Comparison of ENCODE assay signal across 25 mouse cellular contexts in the genomic region with DNA sequence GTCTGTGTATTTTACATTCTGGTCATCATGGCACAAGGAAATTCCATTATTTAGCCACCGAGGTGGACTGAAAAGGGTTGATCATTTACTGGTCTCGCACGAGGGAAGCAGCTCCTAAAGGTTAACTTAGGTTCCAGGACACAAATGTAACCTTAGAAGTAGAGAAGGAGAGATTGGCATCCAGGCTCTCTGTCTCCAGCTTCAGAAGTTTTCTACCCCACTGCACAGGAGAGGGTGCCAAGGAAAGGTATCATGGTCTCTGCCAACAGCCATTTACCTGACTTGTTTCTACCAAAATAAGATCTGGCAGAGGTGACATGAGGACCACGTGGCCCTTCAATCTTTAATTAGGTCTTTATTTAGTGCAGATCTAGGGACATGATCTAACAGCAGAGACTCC.
"Had no signal": no experiment of that assay in that cellular context is flagged by ENCODE, and none has a peak within 500 bp of the region (broad histone marks: within the 10 kb centered on the region; RNA-seq: fewer than 3 reads in every experiment).

No protein-coding gene starts in this region.

- DNase-seq: gastrocnemius, adult 2 months; gastrocnemius, postnatal 10 days; gastrocnemius, postnatal 25 days; heart, adult 18-20 months; heart, postnatal 4 days; liver; liver, embryonic 13.5 days; liver, postnatal 0 days; lung, adult 2 months had no signal

- ATAC-seq: forebrain, embryonic 16.5 days; hindbrain, postnatal 0 days; intestine, embryonic 16.5 days; liver, postnatal 0 days had no signal

- H3K4me3 ChIP-seq: gastrocnemius, adult 2 months; heart, embryonic 13.5 days; heart, embryonic 15.5 days; hindbrain, embryonic 10.5 days; hindbrain, embryonic 12.5 days; hindbrain, embryonic 15.5 days; layer of hippocampus, adult 2 months; left cerebral cortex, adult 2 months; limb, embryonic 10.5 days; limb, embryonic 12.5 days; liver, embryonic 13.5 days; liver, embryonic 15.5 days had no signal

- H3K36me3 ChIP-seq: heart, embryonic 13.5 days; heart, embryonic 15.5 days; hindbrain, embryonic 10.5 days; hindbrain, embryonic 12.5 days; hindbrain, embryonic 15.5 days; limb, embryonic 10.5 days; limb, embryonic 12.5 days; liver, embryonic 13.5 days; liver, embryonic 15.5 days had no signal

- H3K4me1 ChIP-seq: liver, embryonic 13.5 days; liver, embryonic 15.5 days had no signal

- H3K9me3 ChIP-seq: heart, embryonic 13.5 days; heart, embryonic 15.5 days; hindbrain, embryonic 10.5 days; hindbrain, embryonic 12.5 days; hindbrain, embryonic 15.5 days; limb, embryonic 10.5 days; limb, embryonic 12.5 days; liver, embryonic 13.5 days; liver, embryonic 15.5 days had no signal

- H3K4me2 ChIP-seq: heart, embryonic 11.5 days; heart, embryonic 13.5 days; heart, embryonic 15.5 days; hindbrain, embryonic 12.5 days; hindbrain, embryonic 15.5 days; limb, embryonic 12.5 days; liver, embryonic 11.5 days; liver, embryonic 13.5 days; liver, embryonic 15.5 days had no signal

- H3K9ac ChIP-seq: heart, embryonic 13.5 days; heart, embryonic 15.5 days; hindbrain, embryonic 12.5 days; hindbrain, embryonic 15.5 days; limb, embryonic 12.5 days; liver, embryonic 13.5 days; liver, embryonic 15.5 days; liver, postnatal 0 days had no signal

- H3K27me3 ChIP-seq: heart, embryonic 13.5 days; heart, embryonic 15.5 days; hindbrain, embryonic 12.5 days; hindbrain, embryonic 15.5 days; limb, embryonic 12.5 days; liver, embryonic 13.5 days; liver, embryonic 15.5 days had no signal

- H3K27ac ChIP-seq: gastrocnemius, adult 2 months; heart, embryonic 13.5 days; heart, embryonic 15.5 days; hindbrain, embryonic 10.5 days; hindbrain, embryonic 12.5 days; hindbrain, embryonic 15.5 days; hindbrain, postnatal 0 days; kidney, postnatal 0 days; layer of hippocampus, adult 2 months; left cerebral cortex, adult 2 months; limb, embryonic 10.5 days; limb, embryonic 12.5 days; liver, embryonic 13.5 days; liver, embryonic 15.5 days had no signal
